Mouse (Mus musculus) brain, embryonic 14.5 days (tissue): ENCODE data around the gene Sh3rf3.

Experiments
- CTCF ChIP-seq: fragments of 200-500 bp; IDR thresholded peaks from 2 replicates; pipeline ENCODE4 v1.5.1; 2012; ENCODE audit warnings: inconsistent platforms, mild to moderate bottlenecking, moderate library complexity, borderline replicate concordance; ENCODE audit not compliant: insufficient read depth, insufficient read length; ENCODE audit errors: extremely low read depth
- POLR2A ChIP-seq: fragments of 200-500 bp; IDR thresholded peaks from 2 replicates; pipeline ENCODE4 v1.6.1; 2012; ENCODE audit warnings: mild to moderate bottlenecking, inconsistent platforms, borderline replicate concordance; ENCODE audit not compliant: poor library complexity, insufficient read depth, insufficient read length, severe bottlenecking; ENCODE audit errors: extremely low read depth

GRCm38 (mm10) chr10:58800996-58801433 is 12.1 kb upstream of the Sh3rf3 start:
- TF ChIP-seq CTCF (no peak), POLR2A (no peak)
